Mouse (Mus musculus) erythroblast, adult 5-6 weeks (primary cell): ENCODE measurements around the gene Fah. TPM values are rescaled to one million over a fixed set of nuclear protein-coding genes. Genes with fewer than 3 reads are reported as not detected.
A peak's percentile ranks its signal among the peaks of the same experiment; 100 is the strongest.

Experiments
- ATAC-seq: replicated peaks from 2 replicates; pipeline ENCODE4 v1.8.0; 2016; ENCODE audit warnings: moderate number of reproducible peaks, mild to moderate bottlenecking, moderate TSS enrichment, inconsistent platforms; ENCODE audit not compliant: poor library complexity, low FRiP score, severe bottlenecking
- total RNA-seq, 2 experiments: library from RNA; stranded (forward) in 1 of 2; stranded (reverse) in 1 of 2; fragments of 150-400 nt in 1 of 2; fragments of 200-764, 138-1000 nt in 1 of 2; gene quantifications; 2 replicates each; pipeline versions ENCODE4 v1.2.3 to v1.2.4; 2015 to 2017; ENCODE audit warnings: low replicate concordance in 2 of 2

Gene Fah
- total RNA-seq, 2 experiments from 2014 or later = not detected

- ATAC-seq = no peak
Measured at GRCm38 (mm10) chr7:84596633-84597032, 9.9 kb downstream of the Fah start.

- ATAC-seq = no peak
Measured at GRCm38 (mm10) chr7:84596002-84596401, 10.5 kb downstream of the Fah start.

GRCm38 (mm10) chr7:84594917-84595303, 11.6 kb downstream of the Fah start:
- peak; percentile 22 for ATAC-seq

- peak; percentile 84 for ATAC-seq
Measured at GRCm38 (mm10) chr7:84594087-84594916, 12.2 kb downstream of the Fah start.

GRCm38 (mm10) chr7:84591347-84591746, 15.2 kb downstream of the Fah start:
- no peak for ATAC-seq

- no peak for ATAC-seq
Measured at GRCm38 (mm10) chr7:84590622-84591021, 15.9 kb downstream of the Fah start.

GRCm38 (mm10) chr7:84587101-84587783, 19.3 kb downstream of the Fah start:
- ATAC-seq = peak; percentile 90

- no peak for ATAC-seq
Measured at GRCm38 (mm10) chr7:84586360-84587100, 20.0 kb downstream of the Fah start.

- ATAC-seq = no peak
Measured at GRCm38 (mm10) chr7:84585086-84585485, 21.4 kb downstream of the Fah start.

- ATAC-seq = no peak
Measured at GRCm38 (mm10) chr7:84579769-84580168, 26.8 kb downstream of the Fah start.

- ATAC-seq = no peak
Measured at GRCm38 (mm10) chr7:84578841-84579240, 27.7 kb downstream of the Fah start.

GRCm38 (mm10) chr7:84577034-84577433, 29.5 kb downstream of the Fah start:
- no peak for ATAC-seq

- no peak for ATAC-seq
Measured at GRCm38 (mm10) chr7:84566200-84566599, 40.3 kb downstream of the Fah start.

- no peak for ATAC-seq
Measured at GRCm38 (mm10) chr7:84564236-84564635, 42.3 kb downstream of the Fah start.

GRCm38 (mm10) chr7:84560500-84560899, 46.0 kb downstream of the Fah start:
- ATAC-seq = no peak

GRCm38 (mm10) chr7:84557332-84557731, 49.2 kb downstream of the Fah start:
- no peak for ATAC-seq

- ATAC-seq = no peak
Measured at GRCm38 (mm10) chr7:84555294-84555693, 51.2 kb downstream of the Fah start.

- ATAC-seq = no peak
Measured at GRCm38 (mm10) chr7:84551472-84551871, 55.0 kb downstream of the Fah start.

GRCm38 (mm10) chr7:84546667-84547066, 59.9 kb downstream of the Fah start:
- no peak for ATAC-seq

GRCm38 (mm10) chr7:84544946-84545345, 61.6 kb downstream of the Fah start:
- no peak for ATAC-seq
